Mouse (Mus musculus) kidney, postnatal 0 days (tissue): ENCODE measurements around the gene R3hdm2. TPM values are rescaled to one million over a fixed set of nuclear protein-coding genes. Genes with fewer than 3 reads are reported as not detected.

Experiments
- ATAC-seq: fragments of 200-750 bp; cut with Nextera tagmentation; replicated peaks from 2 replicates; pipeline ENCODE4 v1.8.0; 2017; ENCODE audit warnings: low read depth, moderate number of reproducible peaks, moderate TSS enrichment, moderate library complexity; ENCODE audit not compliant: low FRiP score
- DNase-seq: peaks from one replicate; pipeline ENCODE4 v3.0.0-alpha.2; 2016; ENCODE audit warnings: low spot score
- H3K27ac ChIP-seq: fragments of 300-500 bp; sonication (generic); 2 replicates; pipeline ENCODE4 v1.5.1; 2014; ENCODE audit warnings: mild to moderate bottlenecking
- H3K27me3 ChIP-seq: fragments of 300-500 bp; sonication (generic); 2 replicates; pipeline ENCODE4 v1.6.1; 2014; ENCODE audit warnings: low read length, mixed read lengths; ENCODE audit not compliant: insufficient read depth
- H3K36me3 ChIP-seq: fragments of 300-500 bp; sonication (generic); 2 replicates; pipeline ENCODE4 v1.6.1; 2014; ENCODE audit warnings: low read length, mixed read lengths; ENCODE audit not compliant: insufficient read depth
- H3K4me1 ChIP-seq: fragments of 300-500 bp; sonication (generic); replicated peaks from 2 replicates; pipeline ENCODE4 v1.6.1; 2014; ENCODE audit warnings: antibody characterized with exemption, low read length, mixed read lengths; ENCODE audit not compliant: insufficient read depth
- H3K4me2 ChIP-seq: fragments of 300-500 bp; sonication (generic); 2 replicates; pipeline ENCODE4 v1.6.1; 2014; ENCODE audit warnings: mild to moderate bottlenecking, low read length, moderate library complexity, mixed read lengths
- H3K4me3 ChIP-seq: fragments of 300-500 bp; sonication (generic); replicated peaks from 2 replicates; pipeline ENCODE4 v1.5.1; 2014; ENCODE audit warnings: low read depth, low read length
- H3K9ac ChIP-seq: fragments of 300-500 bp; sonication (generic); 2 replicates; pipeline ENCODE4 v1.6.1; 2014; ENCODE audit warnings: low read depth, low read length
- H3K9me3 ChIP-seq: fragments of 300-500 bp; sonication (generic); replicated peaks from 2 replicates; pipeline ENCODE4 v1.6.1; 2016; ENCODE audit warnings: low read length, inconsistent platforms, mixed read lengths
- CTCF ChIP-seq: IDR thresholded peaks from 2 replicates; pipeline ENCODE4 v1.5.1; 2016; ENCODE audit warnings: antibody characterized with exemption, low read depth, mild to moderate bottlenecking, moderate library complexity
- WGBS: fragments of 180-500 bp; shearing (Covaris S2); extraction: QIAGEN DNeasy Blood & Tissue Kit; methylation state at CpG from one replicate; pipeline ENCODE4 v1.1.7; 2014; 5-methylcytosine and 5-hydroxymethylcytosine counted together
- polyA plus RNA-seq: library from polyadenylated mRNA; unstranded; fragments of >200 nt; fragmentation: Nextera tagmentation; extraction: Ambion mirVana; gene quantifications from 2 replicates; pipeline ENCODE4 v1.2.1, GENCODE M21; 2015

R3hdm2 gene
- polyA plus RNA-seq, 1 experiment from 2014 or later: 34.4 TPM

DNA sequence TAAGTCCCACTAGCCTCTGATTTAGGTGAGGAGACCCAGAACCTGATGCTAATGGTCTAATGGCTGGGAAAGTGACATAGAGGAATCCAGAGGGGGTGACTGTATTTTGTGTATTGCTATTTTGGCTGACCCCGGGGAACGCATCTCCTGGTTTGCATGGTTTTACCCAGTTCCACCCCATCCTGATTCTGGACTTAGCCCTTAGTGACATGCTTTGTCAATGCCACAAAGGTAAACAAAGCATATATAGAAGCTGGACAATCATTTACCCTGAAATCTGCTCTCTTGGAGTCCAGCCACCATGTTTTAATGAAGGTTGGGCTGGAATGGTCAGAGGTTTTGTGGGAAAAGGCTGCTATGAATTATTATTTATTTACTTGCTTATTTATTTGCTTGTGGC is 11.9 kb upstream of the R3hdm2 start:
- peak; percentile 32 for DNase-seq
- Histone ChIP-seq H3K4me2 (no peak overlapping the region), H3K36me3 (no peaks in the 10 kb centered on the region), H3K27ac (no peak overlapping the region), H3K4me1 (peaks cover 7% of the 10 kb centered on the region; the same call in 1 of the 2 replicates), H3K9ac (no peak overlapping the region), H3K9me3 (no peaks in the 10 kb centered on the region), H3K4me3 (no peak overlapping the region), H3K27me3 (no peaks in the 10 kb centered on the region)
- no peak for ATAC-seq
- TF ChIP-seq CTCF: no peak
- 63% methylated on average over 2 of the region's 2 CpGs for WGBS

DNA sequence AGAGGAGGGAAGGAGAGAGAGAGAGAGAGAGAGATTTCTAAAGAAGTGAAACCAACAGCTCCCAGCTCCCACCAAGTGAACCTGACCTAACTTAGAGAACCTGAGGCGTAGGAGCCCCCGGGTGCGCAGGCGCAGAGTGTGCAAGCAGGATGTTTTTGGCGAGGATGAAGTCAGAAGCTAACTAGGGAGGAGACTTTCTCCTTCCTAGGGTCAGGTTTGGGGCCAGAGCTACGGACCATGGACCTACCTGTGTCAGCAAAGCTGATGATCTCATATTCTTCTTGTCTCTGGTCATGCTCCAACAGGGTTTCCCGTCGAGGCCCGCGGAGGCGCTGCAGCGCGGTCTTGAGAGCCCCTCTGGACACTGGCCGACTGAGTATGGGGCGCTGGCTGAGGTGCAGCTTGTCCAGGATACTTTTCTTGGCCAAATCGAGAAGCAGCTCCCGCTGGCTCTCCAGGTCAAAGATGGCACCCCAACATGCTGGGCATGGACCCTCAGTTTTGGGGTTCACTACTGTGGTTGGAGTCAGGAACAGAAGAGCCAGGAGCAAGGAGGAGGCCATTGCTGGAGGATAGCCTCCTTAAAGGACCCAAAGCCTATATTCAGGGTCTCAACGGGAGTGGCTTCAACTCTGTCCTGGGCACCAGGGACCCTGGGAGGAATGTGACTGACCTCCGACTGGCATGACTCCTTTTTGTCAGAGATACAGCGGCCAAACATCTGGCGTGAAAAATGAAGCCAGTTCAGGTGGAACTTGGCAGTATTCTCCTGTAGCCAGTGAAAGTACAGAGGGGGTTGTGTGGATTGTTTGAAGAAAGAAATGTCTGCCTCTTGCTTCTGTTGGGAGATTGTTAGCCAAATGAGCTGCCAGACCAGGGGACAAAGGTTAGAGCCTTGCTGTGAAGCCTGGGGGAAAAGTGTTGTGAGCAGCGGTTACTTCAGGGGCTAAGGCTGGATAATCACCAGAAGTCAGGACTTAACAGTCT is 10.0 kb upstream of the R3hdm2 start, which contains the start of gene Inhbc:
Gene Inhbc (minus strand): TSS at position 598 of the 987 bp plus-strand sequence.
- TF ChIP-seq CTCF: no peak
- ATAC-seq: no peak; the same call in 1 of the 2 replicates
- Histone ChIP-seq H3K4me1 (peaks cover 7% of the 10 kb centered on the region; the same call in 1 of the 2 replicates), H3K4me3 (no peak within 1 kb of the TSS), H3K36me3 (no peaks in the 10 kb centered on the region), H3K9ac (no peak within 1 kb of the TSS), H3K27ac (no peak within 1 kb of the TSS), H3K27me3 (no peaks in the 10 kb centered on the region), H3K9me3 (no peaks in the 10 kb centered on the region), H3K4me2 (no peak within 1 kb of the TSS)
- no peak for DNase-seq
- 80% methylated on average over 22 of the region's 22 CpGs for WGBS

DNA sequence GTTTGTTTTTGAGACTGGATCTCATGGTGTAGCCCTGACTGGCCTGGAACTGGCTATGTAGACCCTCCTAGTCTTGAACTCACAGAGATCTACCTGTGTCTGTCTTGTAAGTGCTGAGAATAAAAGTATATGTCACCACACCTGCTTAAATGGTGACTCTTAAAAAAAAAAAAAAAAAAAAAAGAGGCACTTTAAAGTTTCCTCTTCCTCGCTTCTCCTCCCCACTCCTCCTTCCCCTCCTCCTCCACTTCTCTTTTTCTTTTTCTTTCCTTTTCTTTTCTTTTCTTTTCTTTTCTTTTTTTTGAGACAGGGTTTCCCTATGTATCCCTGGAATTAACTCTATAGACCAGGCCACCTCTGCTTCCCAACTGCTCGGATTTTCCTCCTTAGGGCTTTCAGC is 9.1 kb upstream of the R3hdm2 start:
- no peaks in the 10 kb centered on the region for H3K36me3 ChIP-seq
- no peak overlapping the region for H3K9ac ChIP-seq
- no peaks in the 10 kb centered on the region for H3K27me3 ChIP-seq
- WGBS: 71% methylated on average over 2 of the region's 2 CpGs
- H3K27ac ChIP-seq: no peak overlapping the region
- no peak overlapping the region for H3K4me3 ChIP-seq
- no peak overlapping the region for H3K4me2 ChIP-seq
- TF ChIP-seq CTCF: no peak
- ATAC-seq (no peak), DNase-seq (no peak)
- H3K9me3 ChIP-seq: no peaks in the 10 kb centered on the region
- peaks cover 7% of the 10 kb centered on the region; the same call in 1 of the 2 replicates for H3K4me1 ChIP-seq

DNA sequence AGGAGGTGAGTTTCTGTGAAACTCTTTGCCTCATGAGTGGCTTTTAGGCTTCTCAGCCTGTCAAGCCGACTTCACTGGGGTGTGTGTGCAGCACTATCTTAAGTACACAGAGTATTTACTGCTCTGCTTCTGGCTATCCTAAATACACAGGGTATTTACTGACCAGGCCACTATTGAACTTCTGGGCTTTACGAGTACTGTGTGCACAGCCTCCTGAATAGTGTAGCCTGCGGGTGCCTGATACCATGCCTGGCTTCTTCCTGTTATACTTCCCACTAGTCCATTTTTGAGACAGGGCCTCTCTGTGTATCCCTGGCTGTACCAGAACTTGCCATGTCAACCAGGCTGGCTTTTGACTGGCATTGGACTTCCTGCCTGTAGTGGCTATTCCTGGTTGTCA is 2.4 kb upstream of the R3hdm2 start:
- DNase-seq (no peak), ATAC-seq (no peak)
- H3K27ac ChIP-seq: no peak overlapping the region
- H3K9me3 ChIP-seq: no peaks in the 10 kb centered on the region
- TF ChIP-seq CTCF: no peak
- no peaks in the 10 kb centered on the region for H3K36me3 ChIP-seq
- WGBS: 65% methylated on average over 3 of the region's 3 CpGs
- no peak overlapping the region for H3K4me3 ChIP-seq
- no peaks in the 10 kb centered on the region for H3K27me3 ChIP-seq
- H3K4me2 ChIP-seq: no peak overlapping the region
- no peak overlapping the region for H3K9ac ChIP-seq
- peaks cover 7% of the 10 kb centered on the region for H3K4me1 ChIP-seq

DNA sequence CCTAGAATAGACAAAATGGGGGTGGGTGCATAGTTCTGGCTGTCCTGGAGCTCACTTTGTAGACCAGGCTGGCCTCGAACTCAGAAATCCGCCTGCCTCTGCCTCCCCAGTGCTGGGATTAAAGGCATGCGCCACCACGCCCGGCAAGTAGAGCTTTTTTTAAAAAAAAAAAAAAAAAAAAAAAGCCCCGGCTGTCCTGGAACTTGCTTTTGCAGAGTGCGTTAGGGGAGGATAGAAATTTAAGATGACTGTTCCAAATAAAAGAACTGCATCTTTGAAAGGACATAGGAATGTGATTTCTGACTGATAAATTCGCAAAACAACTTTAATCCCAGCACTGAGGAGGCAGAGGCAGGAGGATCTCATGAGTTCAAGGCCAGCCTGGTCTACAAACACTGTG is 473 bp upstream of the R3hdm2 start:
- DNase-seq (no peak), ATAC-seq (no peak)
- Histone ChIP-seq H3K36me3 (no peaks in the 10 kb centered on the region), H3K4me1 (peaks cover 7% of the 10 kb centered on the region), H3K9ac (peak overlapping the region; percentile 98; the same call in 1 of the 2 replicates), H3K27me3 (no peaks in the 10 kb centered on the region), H3K27ac (peak overlapping the region; percentile 97), H3K9me3 (no peaks in the 10 kb centered on the region), H3K4me2 (peak overlapping the region; percentile 68), H3K4me3 (peak overlapping the region; percentile 70)
- 85% methylated on average over 8 of the region's 8 CpGs for WGBS
- no peak for TF ChIP-seq CTCF

DNA sequence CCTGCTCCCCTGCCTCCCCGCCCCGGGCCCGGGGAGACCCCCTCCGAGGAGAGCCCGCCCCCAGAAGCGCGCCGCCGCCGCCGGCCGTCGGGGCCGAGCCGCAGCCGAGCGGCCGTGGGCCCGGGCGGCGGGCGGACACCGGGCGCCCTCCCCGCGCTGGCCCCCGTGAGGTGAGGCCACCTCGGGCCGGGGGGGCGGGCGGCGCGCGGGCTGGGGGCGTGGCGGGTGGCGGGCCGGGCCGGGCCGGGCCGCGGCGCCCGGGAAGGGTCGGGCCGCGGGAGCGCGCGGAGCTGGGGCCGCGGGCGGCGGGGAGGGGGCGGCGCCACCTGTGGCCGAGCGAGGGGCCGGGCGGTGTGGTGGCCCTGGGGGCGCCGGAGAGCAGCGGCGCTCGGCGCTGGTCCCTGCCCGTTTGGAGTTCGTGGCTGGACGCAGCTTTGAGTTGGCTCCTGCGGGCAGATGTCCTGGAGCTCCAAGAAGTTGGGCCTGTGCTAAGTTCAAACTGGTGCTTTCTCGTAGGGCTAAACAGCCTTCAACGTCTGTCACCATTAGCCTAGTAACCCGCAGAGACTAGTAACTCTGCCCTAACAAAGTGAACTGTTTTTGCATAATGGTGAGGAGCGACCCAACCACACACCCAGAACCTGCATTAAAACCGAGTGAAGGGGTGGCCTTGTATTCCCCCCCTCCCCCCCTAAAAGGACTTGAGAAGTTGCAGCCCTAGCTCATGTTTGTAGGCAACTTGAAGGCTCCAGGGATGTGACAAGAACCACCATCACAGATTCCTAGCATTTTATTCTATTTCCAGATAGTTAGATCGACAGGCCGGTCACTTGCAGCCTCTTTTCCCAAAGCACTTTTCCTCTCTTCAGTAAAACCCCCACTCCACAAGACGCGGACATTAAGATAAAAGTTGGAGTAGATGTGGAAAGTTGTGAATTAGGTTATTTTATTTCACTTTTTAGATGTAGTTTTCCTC is 928 bp downstream of the R3hdm2 start:
- WGBS: under 1% methylated on average over 40 of the region's 79 CpGs

More for the DNA sequence above, 928 bp downstream of the R3hdm2 start:
- Histone ChIP-seq H3K4me1 (peaks cover 7% of the 10 kb centered on the region), H3K4me3 (peak overlapping the region; percentile 70), H3K4me2 (peak overlapping the region; percentile 68), H3K27ac (peak overlapping the region; percentile 97), H3K9me3 (no peaks in the 10 kb centered on the region), H3K36me3 (no peaks in the 10 kb centered on the region), H3K27me3 (no peaks in the 10 kb centered on the region), H3K9ac (peak overlapping the region; percentile 98)
- TF ChIP-seq CTCF: peak; percentile 28; the same call in 1 of the 2 replicates
- ATAC-seq (peak; percentile 83), DNase-seq (peak; percentile 79)
